Mouse (Mus musculus) forelimb bud, embryonic 11.5 days (tissue): ENCODE results near the gene Tnfrsf14.

Experiments used
- DNase-seq: peaks from one replicate; pipeline ENCODE4 v3.0.0-alpha.2; 2012; ENCODE audit warnings: low read depth, low spot score

Gene Tnfrsf14

DNA sequence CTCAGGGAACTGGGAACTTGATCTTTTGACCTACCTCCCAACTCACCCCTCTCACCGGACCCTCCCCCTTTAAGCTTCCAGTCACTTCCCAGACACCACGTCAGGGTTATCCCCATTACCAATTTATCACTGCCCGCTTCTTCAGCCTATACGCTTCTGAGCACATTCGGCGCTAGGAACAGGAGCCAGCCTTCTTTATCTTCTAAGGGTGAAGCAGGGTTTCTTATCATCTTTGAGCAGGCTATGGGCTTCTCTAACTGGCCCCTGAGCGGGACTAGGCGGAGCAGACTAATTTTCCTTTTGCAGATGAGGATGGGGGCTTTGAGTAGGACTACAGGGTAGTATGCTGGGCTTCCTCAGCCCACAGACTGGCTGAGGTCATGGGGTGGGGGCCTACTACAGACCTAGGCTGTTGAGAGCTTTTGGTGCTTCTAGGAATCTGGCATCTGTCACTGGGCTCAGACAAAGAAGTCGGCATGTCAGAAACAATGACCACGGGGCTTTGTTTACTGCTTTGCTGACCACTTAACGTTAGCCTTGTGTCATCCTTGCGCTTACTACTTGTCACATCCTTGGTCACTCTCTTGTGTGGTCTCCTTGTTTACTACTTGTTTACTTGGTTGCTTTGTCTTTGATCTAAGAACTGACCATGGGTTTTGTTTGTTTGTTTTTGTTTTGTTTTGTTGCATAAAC, at the start of gene Tnfrsf14:
Tnfrsf14 (minus strand) TSS at position 169 of the 693 bp plus-strand sequence.
- no peak for DNase-seq

DNA sequence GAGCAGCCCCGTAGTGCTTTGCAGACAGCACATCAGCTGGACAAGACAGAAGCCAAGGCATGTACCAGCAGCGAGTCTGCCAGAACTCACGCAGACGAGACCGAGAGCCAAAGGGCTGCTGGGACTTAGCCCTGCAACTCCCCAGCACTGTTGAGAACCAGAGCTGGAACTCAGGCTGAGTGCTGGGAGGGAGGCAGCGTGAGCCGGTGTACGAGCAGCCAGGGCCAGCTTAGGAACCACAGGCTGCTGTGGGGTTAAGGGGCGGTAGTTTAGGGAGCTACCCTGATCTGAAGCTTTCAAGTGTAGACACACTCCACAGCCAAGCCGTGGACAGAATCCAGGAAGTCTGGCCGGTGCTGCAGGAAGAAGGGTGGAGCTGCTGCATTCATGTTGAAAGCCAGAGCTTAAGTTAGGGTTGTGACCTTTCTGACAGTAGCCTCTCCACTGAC, 45.8 kb upstream of the Tnfrsf14 start:
- DNase-seq = no peak

DNA sequence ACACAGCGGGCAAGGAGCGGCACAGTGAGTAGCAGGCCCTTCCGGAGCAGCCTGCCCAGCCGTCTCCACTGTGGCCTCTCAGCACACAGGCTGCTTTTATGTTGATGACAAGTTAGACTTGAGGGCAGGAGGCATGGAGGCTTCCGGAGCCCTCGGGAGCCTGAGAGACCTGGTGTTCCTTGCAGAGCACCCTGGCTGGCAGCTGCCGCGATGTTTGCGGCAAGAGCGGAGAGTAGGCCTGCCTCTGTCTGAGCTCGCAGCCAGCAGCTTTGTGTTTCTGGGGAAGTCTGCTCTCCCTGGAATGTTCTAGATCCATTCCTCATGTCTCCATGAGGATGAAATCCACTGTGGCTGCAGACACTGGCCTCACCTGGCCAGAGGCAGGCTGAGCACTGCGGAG, 44.2 kb upstream of the Tnfrsf14 start:
- no peak for DNase-seq

DNA sequence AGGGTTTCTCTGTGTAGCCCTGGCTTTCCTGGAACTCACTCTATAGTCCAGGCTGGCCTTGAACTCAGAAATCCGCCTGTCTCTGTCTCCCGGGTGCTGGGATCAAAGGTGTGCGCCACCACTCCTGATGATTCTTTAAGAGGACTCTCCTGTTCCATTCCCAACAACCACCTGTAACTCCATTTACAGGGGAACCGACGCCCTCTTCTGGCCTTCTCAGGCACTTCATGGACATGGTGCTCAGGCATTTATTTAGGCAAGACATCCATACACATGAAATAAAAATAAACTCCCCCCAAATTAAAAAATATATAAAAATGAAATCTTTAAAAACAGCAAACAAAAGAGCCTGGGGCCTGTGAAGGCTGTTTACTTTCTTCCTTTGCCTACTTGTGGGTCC, 38.8 kb upstream of the Tnfrsf14 start:
- DNase-seq = no peak

DNA sequence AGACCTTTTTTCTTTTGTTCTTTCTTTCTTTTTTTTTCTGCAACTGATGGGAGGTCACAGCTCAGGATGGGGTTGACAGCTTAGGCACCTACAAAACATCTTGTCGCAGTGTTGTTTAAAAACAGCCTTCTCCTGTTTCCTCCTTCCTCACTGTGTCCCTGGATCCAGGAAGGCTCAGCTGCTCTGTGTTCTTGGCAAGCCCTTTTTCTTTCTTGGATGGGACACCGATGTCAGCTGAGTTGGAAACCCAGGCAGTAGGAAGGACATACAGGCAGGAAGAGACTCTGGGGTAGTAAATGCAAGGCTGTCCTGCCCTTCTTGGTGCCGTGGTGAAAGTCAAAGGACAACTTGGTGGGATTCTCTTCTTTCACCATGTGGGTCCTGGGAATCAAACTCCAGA, 37.5 kb upstream of the Tnfrsf14 start:
- no peak for DNase-seq

DNA sequence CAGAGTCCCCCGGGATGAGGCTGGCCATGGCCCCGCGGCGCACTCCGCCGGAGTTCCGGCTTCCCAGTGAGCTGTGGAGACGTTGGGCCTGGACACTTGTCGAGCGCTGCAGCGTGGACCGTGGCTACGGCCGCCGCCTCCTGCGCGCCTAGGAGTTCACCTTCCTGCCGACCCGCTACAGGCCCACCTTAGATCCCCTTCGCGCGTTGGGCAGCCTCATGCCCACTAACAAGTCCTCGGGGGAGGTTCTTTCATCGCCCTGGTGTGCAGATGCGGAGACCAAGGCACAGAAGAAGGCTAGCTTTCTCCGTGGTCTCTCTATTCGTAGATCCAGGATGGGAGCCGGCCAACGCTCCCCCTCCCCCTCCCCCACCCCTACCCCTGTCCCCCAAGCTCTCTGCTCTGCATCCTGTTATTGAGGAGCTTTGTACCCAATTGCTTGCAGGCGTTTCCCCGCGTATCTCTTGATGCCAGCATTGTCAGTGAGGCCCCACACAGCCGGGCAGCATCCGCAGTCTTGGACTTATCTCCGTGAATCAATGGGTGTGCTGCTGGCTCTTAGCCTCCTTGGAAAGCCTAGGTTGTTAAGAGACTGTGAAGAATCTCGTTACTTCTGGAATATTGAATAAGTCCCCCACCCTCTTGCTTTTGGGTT, 36.3 kb upstream of the Tnfrsf14 start:
- no peak for DNase-seq

DNA sequence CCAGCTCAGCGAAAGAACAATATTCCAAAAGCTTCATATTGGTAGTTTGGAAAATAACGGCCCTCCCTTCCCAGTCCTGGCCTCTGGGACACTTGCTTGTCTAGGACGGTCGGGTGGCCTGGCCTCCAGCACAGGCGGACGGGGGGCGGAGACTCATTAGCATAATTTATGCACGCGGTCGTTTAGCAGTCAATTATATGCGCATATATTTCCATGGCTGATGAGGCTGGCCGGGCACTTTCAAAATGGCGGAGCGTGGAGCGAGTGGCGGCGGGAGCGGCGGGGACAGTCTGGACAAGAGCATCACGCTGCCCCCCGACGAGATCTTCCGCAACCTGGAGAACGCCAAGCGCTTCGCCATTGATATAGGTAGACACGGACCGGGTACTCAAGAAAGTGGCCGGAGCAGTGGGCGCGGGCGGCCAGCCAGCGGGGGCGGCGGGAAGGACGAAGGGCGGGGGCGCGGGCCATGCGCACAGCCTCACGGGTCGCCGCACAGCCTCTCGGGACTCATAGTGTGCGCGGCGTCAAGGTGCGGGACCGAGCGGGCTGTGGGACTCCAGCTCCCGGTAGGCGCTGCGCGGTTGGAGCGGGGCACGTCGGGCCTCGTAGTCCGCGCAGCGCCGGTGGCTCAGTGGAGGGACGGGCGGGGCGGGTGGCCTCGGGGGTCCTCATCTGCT, 35.7 kb upstream of the Tnfrsf14 start, which contains the start of gene Pank4:
Pank4 (plus strand) TSS at position 223 of the 680 bp plus-strand sequence.
- peak; percentile 83 for DNase-seq

DNA sequence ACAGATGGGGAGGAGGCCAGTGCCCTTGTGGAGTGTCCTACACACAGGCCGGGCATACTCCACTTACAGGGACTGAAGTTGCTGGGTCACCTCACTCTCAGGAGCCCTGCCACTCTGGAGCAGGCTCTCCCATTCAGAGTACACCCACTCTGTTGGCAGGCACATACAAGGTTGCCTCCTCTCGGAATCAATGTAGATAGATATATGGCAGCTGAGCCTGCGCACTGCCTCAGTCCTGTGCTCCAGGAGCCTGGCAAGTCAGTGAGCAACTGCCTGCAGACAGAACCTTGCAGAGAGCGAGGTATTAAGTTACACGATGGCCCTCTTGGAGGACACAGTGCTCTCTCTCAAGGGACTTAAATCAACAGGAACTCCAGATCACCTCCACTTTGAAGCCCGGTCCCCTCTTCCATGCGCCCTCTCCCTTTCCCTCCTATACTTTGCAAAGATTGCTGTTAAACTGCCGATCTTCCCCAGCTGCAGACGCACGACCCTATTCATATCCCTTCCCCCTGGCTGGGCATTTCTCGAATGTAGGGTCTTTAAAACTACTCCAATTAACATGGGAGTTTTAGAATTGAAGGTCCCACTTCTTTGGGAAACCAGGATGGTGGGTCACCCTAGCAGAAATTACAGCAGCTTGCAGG, 35.0 kb upstream of the Tnfrsf14 start:
- no peak for DNase-seq

DNA sequence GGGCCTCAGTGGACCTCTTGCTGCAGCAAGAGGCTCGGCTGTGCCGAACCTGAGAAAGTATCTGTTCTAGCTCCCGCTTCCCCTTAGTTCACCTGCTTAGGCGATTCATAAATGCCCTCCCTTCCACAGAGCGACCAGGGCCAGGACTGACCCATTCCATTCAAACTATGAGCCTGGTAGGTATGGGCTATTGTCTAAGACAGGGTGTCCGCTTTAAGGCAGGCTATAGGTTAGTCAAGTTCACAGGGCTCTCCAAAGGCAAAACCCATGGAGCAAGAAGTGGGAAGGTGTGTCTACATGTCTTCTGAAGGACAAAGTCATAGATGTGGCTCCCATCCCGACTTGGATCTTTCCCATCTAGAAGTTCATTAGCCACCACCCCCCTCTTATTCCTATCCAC, 34.3 kb upstream of the Tnfrsf14 start:
- DNase-seq = no peak

DNA sequence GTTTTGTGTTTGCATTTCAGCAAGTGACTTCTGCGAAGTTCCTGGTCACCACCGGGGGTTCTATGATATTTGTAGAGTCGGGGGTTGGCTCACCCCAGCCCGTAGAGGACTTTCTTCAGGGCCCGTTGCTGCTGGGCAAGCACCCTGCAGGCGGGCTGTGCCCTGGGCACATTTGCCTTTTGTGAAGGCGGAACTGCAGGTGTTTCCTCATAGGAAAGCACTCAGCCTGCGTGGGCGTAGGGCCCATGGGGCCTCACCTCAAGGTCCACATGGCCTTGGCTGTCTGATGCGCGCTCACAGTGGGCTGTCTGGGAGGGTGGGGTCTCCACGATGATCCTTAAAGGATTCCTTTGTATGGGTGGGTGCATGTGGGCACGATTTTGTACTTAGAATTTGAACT, 33.5 kb upstream of the Tnfrsf14 start:
- no peak for DNase-seq

DNA sequence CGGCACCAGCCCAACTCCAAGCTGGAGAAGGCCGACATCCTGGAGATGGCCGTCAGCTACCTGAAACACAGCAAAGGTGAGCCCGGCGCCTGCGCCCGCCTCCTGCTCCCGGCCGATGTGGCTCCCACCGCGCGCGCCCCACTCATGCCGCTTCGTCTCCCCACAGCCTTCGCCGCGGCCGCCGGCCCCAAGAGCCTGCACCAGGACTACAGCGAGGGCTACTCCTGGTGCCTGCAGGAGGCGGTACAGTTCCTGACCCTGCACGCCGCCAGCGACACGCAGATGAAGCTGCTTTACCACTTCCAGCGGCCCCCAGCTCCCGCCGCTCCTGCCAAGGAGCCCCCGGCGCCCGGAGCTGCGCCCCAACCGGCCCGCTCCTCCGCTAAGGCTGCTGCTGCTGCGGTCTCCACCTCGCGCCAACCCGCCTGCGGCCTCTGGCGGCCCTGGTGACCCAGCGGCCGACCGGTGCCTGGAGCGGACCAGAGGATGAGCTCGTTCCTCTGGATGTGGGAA, 32.9 kb upstream of the Tnfrsf14 start:
- no peak for DNase-seq

DNA sequence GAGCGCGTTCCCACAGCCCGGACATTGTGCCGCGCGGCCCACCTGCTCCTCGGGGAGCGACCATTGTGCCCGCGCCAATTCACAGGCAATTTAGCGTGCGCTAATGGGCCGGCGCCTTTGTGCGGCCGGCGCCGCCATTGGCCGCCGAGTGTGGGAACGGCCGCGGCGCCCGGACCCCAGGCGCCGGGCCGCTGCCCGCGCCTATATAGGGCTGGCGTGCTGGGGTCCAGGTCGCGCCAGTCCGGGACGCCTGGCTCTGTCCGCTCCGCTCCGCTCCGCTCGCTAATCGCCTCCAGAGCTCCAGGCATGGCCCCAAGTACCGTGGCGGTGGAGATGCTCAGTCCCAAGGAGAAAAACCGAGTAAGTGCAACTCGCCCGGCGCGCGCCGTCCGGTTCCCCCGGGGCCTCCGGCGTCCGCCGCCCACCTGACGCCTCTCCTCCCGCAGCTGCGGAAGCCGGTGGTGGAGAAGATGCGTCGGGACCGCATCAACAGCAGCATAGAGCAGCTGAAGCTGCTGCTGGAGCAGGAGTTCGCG, 32.4 kb upstream of the Tnfrsf14 start, which contains the start of gene Hes5:
Hes5 (plus strand) TSS at position 234 of the 536 bp plus-strand sequence.
- no peak for DNase-seq

DNA sequence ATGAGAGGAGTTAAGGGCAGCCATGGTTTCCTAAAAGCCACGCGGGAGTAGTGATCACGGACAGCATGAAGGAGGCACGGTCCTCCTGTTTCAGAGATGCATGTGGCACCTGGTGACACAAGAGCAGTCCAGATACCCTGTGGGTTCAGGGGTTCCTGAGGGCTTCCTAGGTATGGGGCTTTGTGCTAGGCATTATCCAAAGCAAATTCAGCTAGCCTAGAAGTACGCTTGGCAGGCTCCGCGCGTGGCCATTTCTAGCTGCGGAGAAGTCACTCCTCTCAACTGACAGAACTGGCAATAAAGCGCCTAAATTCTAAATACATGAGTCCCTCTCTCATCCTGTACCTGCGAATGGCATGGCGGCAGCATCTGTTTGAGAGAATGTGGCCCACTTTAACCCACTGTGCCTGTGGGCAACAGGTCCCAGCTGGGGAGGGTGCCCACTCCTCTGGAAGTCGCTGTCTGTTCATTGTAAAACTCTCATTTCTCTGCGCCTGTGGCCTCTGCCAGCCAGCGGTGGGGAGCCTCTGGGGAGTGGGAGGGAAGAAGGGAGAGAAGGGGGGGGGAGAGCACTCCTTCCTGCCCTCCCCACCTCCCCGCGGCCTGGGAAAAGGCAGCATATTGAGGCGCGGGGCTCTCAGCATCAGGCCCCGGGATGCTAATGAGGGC, 31.8 kb upstream of the Tnfrsf14 start:
- DNase-seq = no peak

DNA sequence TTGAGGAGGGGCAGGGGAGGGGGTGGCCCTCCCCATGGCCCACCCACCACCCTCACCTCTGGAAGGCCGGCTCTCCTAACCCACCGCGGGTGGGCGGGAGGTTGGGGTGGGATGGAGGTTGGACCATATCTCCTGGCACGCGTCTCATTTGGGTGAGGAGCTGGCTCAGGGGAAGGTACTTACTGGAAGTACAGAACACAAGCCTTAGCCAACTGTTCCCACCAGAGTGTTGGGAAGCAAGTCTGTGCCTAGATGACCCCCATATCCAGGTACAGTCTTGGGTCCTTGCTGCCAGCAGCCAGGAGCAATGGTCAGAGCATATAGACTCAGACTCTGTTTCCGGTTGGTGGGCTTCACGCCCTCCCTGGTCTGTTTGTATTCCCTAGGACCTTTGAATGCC, 30.3 kb upstream of the Tnfrsf14 start:
- no peak for DNase-seq

DNA sequence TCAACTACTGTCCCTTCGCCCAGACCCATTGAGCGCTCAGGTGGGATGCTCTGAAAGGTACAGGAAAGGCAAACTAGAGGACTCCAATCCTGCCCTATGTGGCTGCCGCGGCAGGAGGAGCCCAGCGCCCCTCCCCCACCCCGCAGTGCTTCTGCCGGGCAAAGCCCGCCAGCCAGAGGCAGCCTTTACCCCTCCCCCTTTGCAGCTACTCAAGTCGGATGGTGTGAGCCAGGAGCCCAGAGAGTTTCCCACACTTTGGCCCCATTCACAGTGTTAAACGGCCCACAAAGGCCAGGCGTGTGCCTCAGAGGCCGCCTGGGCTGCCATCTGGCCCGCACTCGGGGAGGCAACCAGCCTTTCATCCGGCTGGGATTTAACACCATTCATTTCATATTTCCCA, 29.8 kb upstream of the Tnfrsf14 start:
- peak; percentile 85 for DNase-seq

DNA sequence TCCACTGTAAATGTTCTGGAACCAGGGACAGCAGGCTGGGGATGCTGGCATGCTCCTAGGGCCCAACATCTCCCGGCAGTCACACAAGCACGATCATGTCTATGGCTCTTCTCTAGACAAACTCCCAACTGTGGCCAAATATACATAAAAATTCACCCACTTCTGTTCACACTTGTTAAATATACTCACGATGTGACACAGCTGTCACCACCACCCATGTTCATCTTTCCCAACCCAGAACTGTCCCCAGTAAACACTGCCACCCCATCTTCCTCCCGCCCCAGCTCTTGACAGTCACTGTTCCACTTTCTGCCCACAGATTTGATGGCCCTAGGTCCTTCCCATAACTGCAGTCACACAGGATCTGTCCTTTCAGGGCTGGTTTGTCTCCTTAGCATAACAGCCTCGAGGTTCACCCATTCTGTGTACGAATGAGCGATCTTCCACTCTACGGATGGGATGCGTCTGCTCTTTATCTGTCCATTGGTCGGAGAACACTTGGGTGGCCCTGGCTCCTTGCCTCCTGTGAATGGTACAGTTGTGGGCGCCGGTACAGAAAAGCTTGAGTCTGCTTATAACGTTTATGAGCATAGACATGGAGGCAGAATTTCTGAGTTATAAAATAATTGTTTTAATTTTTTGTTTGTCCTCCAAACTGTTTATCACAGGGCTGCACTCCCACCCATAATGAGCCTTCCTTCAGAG, 29.1 kb upstream of the Tnfrsf14 start:
- DNase-seq = no peak

DNA sequence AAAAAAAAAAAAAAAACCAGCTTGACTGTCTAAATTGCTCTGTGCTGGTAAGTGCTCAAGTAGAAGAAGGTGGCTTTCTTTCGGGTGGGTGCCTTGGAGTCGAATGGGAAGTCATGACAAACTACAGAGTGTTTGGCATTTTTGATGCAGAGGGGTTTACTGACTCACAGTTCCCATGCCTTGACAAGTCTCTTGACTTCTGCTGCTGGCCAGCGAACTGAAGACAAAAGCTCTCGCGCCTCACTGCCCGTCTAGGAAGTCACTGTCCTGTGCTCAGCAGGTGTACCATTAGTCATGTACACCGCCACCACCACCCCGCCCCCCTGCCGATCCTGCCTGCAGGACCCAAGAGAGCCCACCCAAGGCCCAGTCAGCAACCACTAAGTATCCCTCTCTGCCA, 28.2 kb upstream of the Tnfrsf14 start:
- no peak for DNase-seq

DNA sequence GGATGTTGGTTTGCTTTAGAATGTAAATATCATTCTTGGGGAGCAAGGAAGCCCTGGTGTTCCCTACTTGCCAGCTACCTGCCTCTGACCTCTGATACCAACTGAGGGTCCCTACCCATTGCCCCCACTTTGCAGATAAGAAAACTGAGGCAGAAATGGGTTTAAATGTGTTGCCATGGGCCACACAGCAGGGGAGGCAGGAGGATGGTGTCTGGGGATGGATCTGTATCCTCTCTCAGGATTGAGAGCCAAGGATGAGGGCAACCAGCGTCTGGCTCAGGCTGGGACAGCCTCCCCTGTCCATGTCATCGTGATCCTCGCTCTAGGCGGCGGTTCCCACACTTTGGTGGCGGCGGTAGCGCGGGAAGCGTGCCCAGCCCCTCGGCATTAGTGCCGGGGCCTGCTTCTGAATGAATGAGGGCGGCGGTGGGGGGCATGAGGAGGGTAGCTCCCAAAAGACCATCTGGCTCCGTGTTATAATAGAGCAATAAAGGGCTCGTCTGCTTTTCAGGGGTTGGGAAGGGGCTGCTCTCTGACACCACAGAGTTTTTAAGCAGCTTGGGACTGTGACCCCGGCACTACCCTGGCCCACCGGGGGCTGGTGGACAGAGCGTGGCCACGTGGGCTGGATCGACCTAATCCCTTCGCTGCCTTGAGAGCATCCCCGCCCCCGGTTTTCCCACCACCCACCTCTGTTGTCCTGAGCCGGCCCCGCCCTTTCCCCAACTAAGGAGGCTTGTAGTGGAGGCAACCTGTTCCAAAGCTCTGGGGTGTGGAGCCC, 24.3 kb upstream of the Tnfrsf14 start:
- DNase-seq = no peak

DNA sequence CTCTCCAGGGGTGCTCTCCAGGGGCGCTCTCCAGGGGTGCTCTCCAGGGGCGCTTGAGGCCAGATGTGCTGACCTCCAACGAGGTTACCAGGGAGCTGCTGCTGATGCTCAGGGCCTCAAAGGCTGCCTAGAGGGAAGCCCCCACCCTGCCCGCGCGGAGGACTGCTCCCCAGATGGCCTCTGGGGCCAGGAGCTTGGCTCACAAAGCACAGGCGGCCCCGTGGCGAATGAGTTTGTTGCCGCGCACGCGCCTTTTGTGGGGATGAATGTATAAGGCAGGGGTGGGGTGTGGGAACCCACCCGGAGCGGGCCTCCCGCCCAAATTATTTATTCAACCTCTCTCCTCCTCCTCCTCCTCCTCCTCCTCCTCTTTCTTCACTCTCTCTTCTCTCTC, 21.2 kb upstream of the Tnfrsf14 start:
- no peak for DNase-seq
